Mouse (Mus musculus): ENCODE results near the gene 3110082I17Rik. TPM values are rescaled to one million over a fixed set of nuclear protein-coding genes. Genes with fewer than 3 reads are reported as not detected.

Gene 3110082I17Rik
- total and polyA plus RNA-seq, 3 experiments, result 8.6 to 14.8 (median 10.6) TPM

- DNase-seq, result no peak
These were observed 82.1 kb downstream of the 3110082I17Rik start for GRCm38 (mm10) chr5:139378271-139378556.

- DNase-seq, result peak; percentile 85
These were observed 82.7 kb downstream of the 3110082I17Rik start, which contains the start of gene Gpr146 for GRCm38 (mm10) chr5:139377468-139378270. Gene Gpr146 (plus strand): TSS chr5:139377697.

GRCm38 (mm10) chr5:139374841-139375240 lies 85.5 kb downstream of the 3110082I17Rik start:
- DNase-seq, result no peak

GRCm38 (mm10) chr5:139373889-139374444 lies 86.4 kb downstream of the 3110082I17Rik start:
- no peak for DNase-seq

GRCm38 (mm10) chr5:139373126-139373525 lies 87.2 kb downstream of the 3110082I17Rik start:
- DNase-seq, result no peak

GRCm38 (mm10) chr5:139371631-139372401 lies 88.5 kb downstream of the 3110082I17Rik start:
- peak; percentile 96 for DNase-seq

- DNase-seq, result no peak
These were observed 89.2 kb downstream of the 3110082I17Rik start for GRCm38 (mm10) chr5:139371118-139371517.

- DNase-seq, result no peak
These were observed 90.0 kb downstream of the 3110082I17Rik start for GRCm38 (mm10) chr5:139370336-139370735.

- no peak for DNase-seq
These were observed 91.5 kb downstream of the 3110082I17Rik start for GRCm38 (mm10) chr5:139368638-139369320.

- no peak for DNase-seq
These were observed 92.4 kb downstream of the 3110082I17Rik start for GRCm38 (mm10) chr5:139367884-139368458.

- no peak for DNase-seq
These were observed 93.8 kb downstream of the 3110082I17Rik start for GRCm38 (mm10) chr5:139366484-139366883.

- DNase-seq, result no peak
These were observed 94.5 kb downstream of the 3110082I17Rik start for GRCm38 (mm10) chr5:139365827-139366226.

- DNase-seq, result no peak
These were observed 95.3 kb downstream of the 3110082I17Rik start for GRCm38 (mm10) chr5:139364911-139365571.

GRCm38 (mm10) chr5:139364260-139364910 lies 95.9 kb downstream of the 3110082I17Rik start:
- DNase-seq, result peak; percentile 84

GRCm38 (mm10) chr5:139363858-139364257 lies 96.5 kb downstream of the 3110082I17Rik start:
- no peak for DNase-seq

- no peak for DNase-seq
These were observed 101.1 kb downstream of the 3110082I17Rik start for GRCm38 (mm10) chr5:139359244-139359643.

- DNase-seq, result no peak
These were observed 101.7 kb downstream of the 3110082I17Rik start for GRCm38 (mm10) chr5:139358653-139359052.

GRCm38 (mm10) chr5:139355235-139355772 lies 105.0 kb downstream of the 3110082I17Rik start:
- peak; percentile 86 for DNase-seq

- no peak for DNase-seq
These were observed 106.4 kb downstream of the 3110082I17Rik start for GRCm38 (mm10) chr5:139353946-139354345.

- no peak for DNase-seq
These were observed 106.8 kb downstream of the 3110082I17Rik start for GRCm38 (mm10) chr5:139353496-139353895.
